Mouse (Mus musculus) CH12.LX (cell line): ENCODE data around the gene Ngp. TPM values are rescaled to one million over a fixed set of nuclear protein-coding genes. Genes with fewer than 3 reads are reported as not detected.
"Not testable (repeated sequence)": the region's sequence is repeated elsewhere in the genome, so short reads cannot be mapped to it uniquely, and the experiment has no call there.

Source experiments
- DNase-seq: peaks from one replicate; pipeline ENCODE4 v3.0.0-alpha.2; 2013; ENCODE audit errors: extremely low read depth
- H3K27ac ChIP-seq: 2 replicates; pipeline ENCODE4 v1.5.1; 2012; ENCODE audit warnings: low read depth, mild to moderate bottlenecking, control low read depth, moderate library complexity; ENCODE audit not compliant: insufficient read depth
- H3K27me3 ChIP-seq: replicated peaks from 2 replicates; pipeline ENCODE3; 2012; ENCODE audit warnings: inconsistent platforms
- H3K36me3 ChIP-seq, 2 experiments: replicated peaks in 1 of 2; 2 replicates each; pipeline versions ENCODE3 to v1.6.1; 2012; ENCODE audit warnings: inconsistent platforms in 1 of 2, low read length in 1 of 2, mild to moderate bottlenecking in 1 of 2, mixed read lengths in 1 of 2, moderate library complexity in 1 of 2; ENCODE audit not compliant: control insufficient read depth in 1 of 2, insufficient read depth in 1 of 2
- H3K4me1 ChIP-seq, 2 experiments: 2 replicates each; pipeline ENCODE4 v1.6.1; 2012; ENCODE audit warnings: inconsistent platforms in 1 of 2, moderate library complexity in 1 of 2; ENCODE audit not compliant: insufficient read depth in 2 of 2, control insufficient read depth in 1 of 2
- H3K4me2 ChIP-seq: 2 replicates; pipeline ENCODE4 v1.6.1; 2012; ENCODE audit warnings: low read depth, mild to moderate bottlenecking, control low read depth; ENCODE audit not compliant: poor library complexity, insufficient read depth, severe bottlenecking
- H3K4me3 ChIP-seq, 3 experiments: fragments of 150-350 bp in 1 of 3; sonication (generic) in 1 of 3; replicated peaks in 1 of 3; 2 replicates each; pipeline versions ENCODE3 to v1.5.1; 2011 to 2012; ENCODE audit warnings: low read depth in 2 of 3, low read length in 2 of 3, mild to moderate bottlenecking in 2 of 3, moderate library complexity in 2 of 3, control low read depth in 1 of 3, improper control_type of control experiment in 1 of 3, inconsistent platforms in 1 of 3, mixed read lengths in 1 of 3; ENCODE audit not compliant: poor library complexity in 1 of 3
- H3K79me2 ChIP-seq: replicated peaks from 2 replicates; pipeline ENCODE4 v1.6.1; 2012; ENCODE audit warnings: mild to moderate bottlenecking, moderate library complexity; ENCODE audit not compliant: control insufficient read depth, poor library complexity, insufficient read depth, severe bottlenecking; ENCODE audit errors: extremely low read depth
- H3K9ac ChIP-seq: 2 replicates; pipeline ENCODE4 v1.6.1; 2012; ENCODE audit warnings: low read depth, mild to moderate bottlenecking, control low read depth, moderate library complexity; ENCODE audit not compliant: insufficient read depth
- H3K9me3 ChIP-seq: replicated peaks from 2 replicates; pipeline ENCODE3; 2012; ENCODE audit warnings: low read length, inconsistent platforms, mixed read lengths
- BHLHE40 ChIP-seq: IDR thresholded peaks from 2 replicates; pipeline ENCODE4 v1.6.1; 2011; ENCODE audit warnings: mild to moderate bottlenecking, low read depth, low read length, improper control_type of control experiment
- CHD1 ChIP-seq: IDR thresholded peaks from 2 replicates; pipeline ENCODE4 v1.6.1; 2012; ENCODE audit warnings: low read depth, low read length, improper control_type of control experiment, inconsistent platforms
- CHD2 ChIP-seq: IDR thresholded peaks from 2 replicates; pipeline ENCODE4 v1.6.1; 2011; ENCODE audit warnings: low read length, improper control_type of control experiment
- CTCF ChIP-seq, 2 experiments: IDR thresholded peaks in 1 of 2; conservative IDR thresholded peaks in 1 of 2; 2 replicates each; pipeline ENCODE4 v1.5.1; 2011 to 2012; ENCODE audit warnings: low read depth in 2 of 2, low read length in 2 of 2, improper control_type of control experiment in 1 of 2, inconsistent platforms in 1 of 2, mild to moderate bottlenecking in 1 of 2, moderate library complexity in 1 of 2
- E2F4 ChIP-seq: IDR thresholded peaks from 2 replicates; pipeline ENCODE4 v1.6.1; 2011; ENCODE audit warnings: low read depth, low read length, improper control_type of control experiment; ENCODE audit not compliant: insufficient replicate concordance
- ELF1 ChIP-seq: IDR thresholded peaks from 2 replicates; pipeline ENCODE4 v1.6.1; 2014; ENCODE audit warnings: low read depth, mild to moderate bottlenecking, inconsistent platforms, low read length, improper control_type of control experiment
- EP300 ChIP-seq: IDR thresholded peaks from 2 replicates; pipeline ENCODE4 v1.6.1; 2011; ENCODE audit warnings: low read length, improper control_type of control experiment
- ETS1 ChIP-seq: conservative IDR thresholded peaks from 2 replicates; pipeline ENCODE4 v1.6.1; 2012; ENCODE audit warnings: low read depth, mild to moderate bottlenecking, inconsistent platforms, low read length, improper control_type of control experiment, moderate library complexity
- MEF2A ChIP-seq: IDR thresholded peaks from 2 replicates; pipeline ENCODE4 v1.6.1; 2014; ENCODE audit warnings: low read depth, mild to moderate bottlenecking, inconsistent platforms, low read length, improper control_type of control experiment, borderline replicate concordance
- NELFE ChIP-seq: IDR thresholded peaks from 2 replicates; pipeline ENCODE4 v1.6.1; 2011; ENCODE audit warnings: low read depth, low read length, improper control_type of control experiment
- PAX5 ChIP-seq: IDR thresholded peaks from 2 replicates; pipeline ENCODE4 v1.6.1; 2012; ENCODE audit warnings: low read length, inconsistent platforms, mixed read lengths
- POLR2A ChIP-seq: IDR thresholded peaks from 2 replicates; pipeline ENCODE4 v1.6.1; 2011; ENCODE audit warnings: low read depth, mild to moderate bottlenecking, improper control_type of control experiment, low read length
- RAD21 ChIP-seq: IDR thresholded peaks from 2 replicates; pipeline ENCODE4 v1.6.1; 2011; ENCODE audit warnings: low read depth, mild to moderate bottlenecking, low read length, improper control_type of control experiment, moderate library complexity
- RCOR1 ChIP-seq: conservative IDR thresholded peaks from 2 replicates; pipeline ENCODE4 v1.6.1; 2012; ENCODE audit warnings: low read depth, mild to moderate bottlenecking, inconsistent platforms, low read length, improper control_type of control experiment
- TCF12 ChIP-seq: IDR thresholded peaks from 2 replicates; pipeline ENCODE4 v1.6.1; 2014; ENCODE audit warnings: low read depth, mild to moderate bottlenecking, inconsistent platforms, low read length, improper control_type of control experiment
- UBTF ChIP-seq: IDR thresholded peaks from 2 replicates; pipeline ENCODE4 v1.6.1; 2012; ENCODE audit warnings: low read depth, mild to moderate bottlenecking, inconsistent platforms, low read length, improper control_type of control experiment, moderate library complexity
- ZC3H11A ChIP-seq: IDR thresholded peaks from 2 replicates; pipeline ENCODE4 v1.6.1; 2012; ENCODE audit warnings: low read depth, mild to moderate bottlenecking, inconsistent platforms, low read length, improper control_type of control experiment
- ZKSCAN1 ChIP-seq: IDR thresholded peaks from 2 replicates; pipeline ENCODE4 v1.6.1; 2012; ENCODE audit warnings: low read depth, inconsistent platforms, low read length, improper control_type of control experiment, borderline replicate concordance
- dilution Hi-C: fragments of 300-500 bp; cut with MboI; formaldehyde crosslinking; loops from 2 replicates; pipeline ENCODE4 v1.14.3; 2020; ENCODE audit warnings: low sequenced_read_pairs; ENCODE audit not compliant: extremely low pct_unique_long_range_greater_than_20kb, extremely low pct_ligation_motif_present
- in situ Hi-C: fragments of 300-500 bp; cut with MboI; formaldehyde crosslinking; loops from 3 replicates; pipeline ENCODE4 v1.14.3; 2019; ENCODE audit warnings: low sequenced_read_pairs, low pct_ligation_motif_present, low pct_unique_long_range_greater_than_20kb, mixed read lengths
- polyA plus RNA-seq: library from polyadenylated mRNA; unstranded; fragments of >175 nt; gene quantifications from 2 replicates; pipeline ENCODE4 v1.2.1, GENCODE M21; 2012; ENCODE audit warnings: low read depth; ENCODE audit not compliant: insufficient read length
- total RNA-seq, 2 experiments: library from RNA; depleted of rRNA; stranded (reverse); fragments of 300-350 nt in 1 of 2; fragments of >200 nt in 1 of 2; gene quantifications; 2 replicates each; pipeline ENCODE4 v1.2.3; 2012 to 2014

The Ngp gene
- total and polyA plus RNA-seq, 3 experiments = not detected

DNA sequence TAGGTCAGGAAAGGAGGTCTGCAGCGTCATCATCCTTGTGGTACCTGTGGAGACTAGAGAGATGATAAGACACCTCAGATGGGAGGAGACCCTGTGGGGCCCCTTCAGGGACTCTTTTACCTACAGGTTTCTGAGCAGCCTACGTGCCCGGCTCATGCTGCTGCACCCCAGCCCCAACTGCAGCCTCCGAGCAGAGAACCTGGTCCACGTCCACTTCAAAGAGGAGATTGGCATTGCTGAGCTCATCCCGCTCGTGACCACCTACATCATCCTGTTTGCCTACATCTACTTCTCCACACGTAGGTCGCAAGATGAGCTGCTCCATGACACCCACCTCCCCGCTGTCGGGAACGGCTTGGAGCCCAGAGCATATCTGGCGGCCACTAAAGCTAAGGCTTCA, 45.7 kb upstream of the Ngp start:
- H3K9ac ChIP-seq = no peak overlapping the region
- no peaks in the 10 kb centered on the region for H3K4me1 ChIP-seq
- dilution Hi-C loops (no loop called here), in situ Hi-C loops (no loop called here)
- peaks cover 51 to 94% of the 10 kb centered on the region in 2 experiments for H3K36me3 ChIP-seq
- H3K4me3 ChIP-seq = no peak overlapping the region
- DNase-seq = no peak
- H3K9me3 ChIP-seq = no peaks in the 10 kb centered on the region
- TF ChIP-seq ZC3H11A (no peak), BHLHE40 (no peak), NELFE (no peak), ZKSCAN1 (no peak), UBTF (no peak), CHD2 (no peak), EP300 (no peak), CHD1 (no peak), TCF12 (no peak), RAD21 (no peak), RCOR1 (no peak), MEF2A (no peak), ETS1 (no peak)
- no peak overlapping the region for H3K27ac ChIP-seq
- no peaks in the 10 kb centered on the region for H3K79me2 ChIP-seq
- H3K4me2 ChIP-seq = no peak overlapping the region
- H3K27me3 ChIP-seq = no peaks in the 10 kb centered on the region

- Histone ChIP-seq H3K4me3 (no peak overlapping the region), H3K36me3 (peaks cover 65 to 94% of the 10 kb centered on the region in 2 experiments), H3K4me2 (no peak overlapping the region), H3K4me1 (no peaks in the 10 kb centered on the region), H3K9ac (no peak overlapping the region), H3K9me3 (no peaks in the 10 kb centered on the region), H3K27ac (no peak overlapping the region), H3K27me3 (no peaks in the 10 kb centered on the region), H3K79me2 (no peaks in the 10 kb centered on the region)
- no peak for DNase-seq
- dilution Hi-C loops = no loop called here
- in situ Hi-C loops = no loop called here
- no peak for TF ChIP-seq PAX5
- TF ChIP-seq ELF1 = no peak
- no peak for TF ChIP-seq POLR2A
- TF ChIP-seq UBTF = no peak
- TF ChIP-seq CTCF (conservative IDR thresholded peaks at IDR 0.05 in 1 of 2, IDR thresholded peaks at IDR 0.05 in 1 of 2; ENCODE audit: low read depth in 2 of 2, low read length in 2 of 2) = no peak
- TF ChIP-seq CHD2 = no peak
- TF ChIP-seq RCOR1 = no peak
- no peak for TF ChIP-seq E2F4
These were observed 43.9 kb upstream of the Ngp start for GRCm38 (mm10) chr9:110375668-110376067.

DNA sequence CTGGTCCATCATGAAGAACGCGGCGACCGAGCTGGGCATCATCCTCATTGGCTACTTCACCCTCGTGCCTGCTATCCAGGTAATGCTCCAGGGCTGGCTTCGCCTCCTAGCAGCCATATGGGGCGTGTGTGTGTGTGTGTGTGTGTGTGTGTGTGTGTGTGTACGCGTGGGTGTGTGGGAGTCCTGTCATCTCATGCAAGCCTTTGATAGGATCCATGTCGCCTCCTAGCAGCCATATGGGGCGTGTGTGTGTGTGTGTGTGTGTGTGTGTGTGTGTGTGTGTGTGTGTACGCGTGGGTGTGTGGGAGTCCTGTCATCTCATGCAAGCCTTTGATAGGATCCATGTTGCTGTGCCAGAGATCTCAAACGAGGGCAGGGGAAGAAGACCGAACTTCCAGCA, 41.9 kb upstream of the Ngp start:
- dilution Hi-C loops, H3K4me2 ChIP-seq, H3K4me1 ChIP-seq, H3K4me3 ChIP-seq, H3K9me3 ChIP-seq, H3K27ac ChIP-seq, in situ Hi-C loops, DNase-seq, H3K79me2 ChIP-seq, H3K27me3 ChIP-seq, H3K9ac ChIP-seq: not testable (repeated sequence)
- H3K36me3 ChIP-seq = peaks cover 74 to 95% of the 10 kb centered on the region in 2 experiments
